ENCODE assay signal across 11 mouse cellular contexts in the genomic region with DNA sequence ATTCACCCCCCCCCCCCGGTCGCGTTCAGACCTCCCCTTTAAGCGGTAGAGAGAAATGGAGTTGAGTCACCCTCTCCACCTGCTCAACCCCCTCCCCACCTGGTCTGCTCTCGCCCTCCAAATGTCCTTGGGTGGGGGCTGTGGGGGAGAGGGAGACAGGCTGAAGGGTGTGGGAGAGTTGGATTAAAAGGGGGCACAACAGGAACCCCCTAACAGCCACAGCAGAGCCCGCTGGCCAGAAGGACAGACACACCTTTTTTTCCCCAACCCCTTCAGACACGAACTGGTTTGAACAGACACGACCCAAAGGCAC. TPM values are rescaled to one million over a fixed set of nuclear protein-coding genes. Genes with fewer than 3 reads are reported as not detected.
DNase-seq lines count a peak whose midpoint lies in the region; ATAC-seq and TF ChIP-seq lines count a peak whose summit lies in the region.
"Had no signal": no experiment of that assay in that cellular context is flagged by ENCODE, and none has a peak within 500 bp of the region (broad histone marks: within the 10 kb centered on the region; RNA-seq: fewer than 3 reads in every experiment).

No protein-coding gene starts in this region.

- dilution Hi-C loops in CH12.LX (cut with MboI; ENCODE audit: extremely low pct_ligation_motif_present, extremely low pct_unique_long_range_greater_than_20kb, low sequenced_read_pairs), result no loop called here

- no peaks in the 10 kb centered on the region for H3K79me2 ChIP-seq in CH12.LX (replicated peaks; ENCODE audit: control insufficient read depth, extremely low read depth, insufficient read depth, poor library complexity, severe bottlenecking)

- peak overlapping the region; percentile 71 for H3K4me2 ChIP-seq in heart, embryonic 11.5 days
- H3K4me2 ChIP-seq in CH12.LX (ENCODE audit: insufficient read depth, low read depth, poor library complexity, severe bottlenecking), result peak overlapping the region; percentile 60
- H3K4me2 ChIP-seq in forebrain, embryonic 16.5 days (ENCODE audit: low read length), result peak overlapping the region; percentile 100
- peak overlapping the region; percentile 66; the same call in 1 of the 2 replicates for H3K4me2 ChIP-seq in liver, embryonic 14.5 days (ENCODE audit: low read depth)

- TF ChIP-seq POLR2A in CH12.LX (IDR thresholded peaks at IDR 0.05; ENCODE audit: low read depth, low read length), result no peak

- TF ChIP-seq EP300 in CH12.LX (IDR thresholded peaks at IDR 0.05; ENCODE audit: low read length), result no peak
- TF ChIP-seq EP300 in liver, embryonic 14.5 days (IDR thresholded peaks at IDR 0.05; ENCODE audit: low read depth), result no peak

- no peaks in the 10 kb centered on the region for H3K9me3 ChIP-seq in heart, embryonic 11.5 days (replicated peaks; ENCODE audit: control insufficient read depth, low read length)
- H3K9me3 ChIP-seq in CH12.LX (replicated peaks; ENCODE audit: low read length), result peaks cover 16% of the 10 kb centered on the region
- no peaks in the 10 kb centered on the region for H3K9me3 ChIP-seq in forebrain, embryonic 16.5 days (ENCODE audit: control insufficient read depth, low read length)
- no peaks in the 10 kb centered on the region for H3K9me3 ChIP-seq in liver, embryonic 14.5 days (ENCODE audit: control insufficient read depth, low read length)

- WGBS in heart, embryonic 11.5 days (ENCODE audit: insufficient replicate concordance), result 2% methylated on average over 8 of the region's 8 CpGs
- WGBS in forebrain, embryonic 16.5 days, result 0% methylated on average over 8 of the region's 8 CpGs
- 3% methylated on average over 8 of the region's 8 CpGs for WGBS in liver, embryonic 14.5 days (ENCODE audit: insufficient replicate concordance)

- H3K9ac ChIP-seq in heart, embryonic 11.5 days (ENCODE audit: low read depth, low read length), result no peak overlapping the region
- no peak overlapping the region for H3K9ac ChIP-seq in CH12.LX (ENCODE audit: insufficient read depth, low read depth)
- H3K9ac ChIP-seq in forebrain, embryonic 16.5 days (replicated peaks; ENCODE audit: low read depth, low read length), result peak overlapping the region; percentile 35
- no peak overlapping the region for H3K9ac ChIP-seq in liver, embryonic 14.5 days (replicated peaks)

- no peak for TF ChIP-seq CTCF in CH12.LX (conservative IDR thresholded peaks at IDR 0.05 in 1 of 2, IDR thresholded peaks at IDR 0.05 in 1 of 2; ENCODE audit: low read depth in 2 of 2, low read length in 2 of 2)
- no peak for TF ChIP-seq CTCF in liver, embryonic 14.5 days (IDR thresholded peaks at IDR 0.05; ENCODE audit: low read depth)

- no peak for DNase-seq in heart, adult 18-20 months
- DNase-seq in CH12.LX (ENCODE audit: extremely low read depth), result no peak
- DNase-seq in liver, embryonic 14.5 days (ENCODE audit: low read depth in 3 of 3, low spot score in 3 of 3), result no peak
- DNase-seq in spleen, postnatal 4 days (ENCODE audit: low spot score in 2 of 2), result no peak
- DNase-seq in retina, postnatal 1 day, result no peak
- DNase-seq: adrenal gland, adult 8-10 months; kidney, adult 2 months; lung, postnatal 14 days had no signal

- H3K4me1 ChIP-seq in heart, embryonic 11.5 days (ENCODE audit: control insufficient read depth, insufficient read depth, low read length), result peaks cover 22% of the 10 kb centered on the region
- H3K4me1 ChIP-seq in CH12.LX (ENCODE audit: control insufficient read depth in 1 of 2, insufficient read depth in 2 of 2), result peaks cover 16 to 37% of the 10 kb centered on the region in 2 experiments
- H3K4me1 ChIP-seq in forebrain, embryonic 16.5 days (replicated peaks; ENCODE audit: control insufficient read depth, insufficient read depth, low read length), result peaks cover 46% of the 10 kb centered on the region
- peaks cover 7 to 12% of the 10 kb centered on the region in 2 experiments for H3K4me1 ChIP-seq in liver, embryonic 14.5 days (replicated peaks; ENCODE audit: control insufficient read depth in 2 of 2, insufficient read depth in 2 of 2, low read length in 1 of 2)

- H3K4me3 ChIP-seq in heart, embryonic 11.5 days (ENCODE audit: low read depth, low read length), result peak overlapping the region; percentile 9; the same call in 1 of the 2 replicates
- no peak overlapping the region for H3K4me3 ChIP-seq in CH12.LX (replicated peaks in 1 of 3; ENCODE audit: low read depth in 2 of 3, low read length in 2 of 3, poor library complexity in 1 of 3)
- peak overlapping the region; percentile 61 for H3K4me3 ChIP-seq in forebrain, embryonic 16.5 days (replicated peaks; ENCODE audit: low read length)
- no peak overlapping the region for H3K4me3 ChIP-seq in liver, embryonic 14.5 days (ENCODE audit: insufficient read depth in 1 of 2, low read depth in 2 of 2, low read length in 2 of 2)

- peaks cover 75% of the 10 kb centered on the region for H3K27me3 ChIP-seq in heart, embryonic 11.5 days (ENCODE audit: control insufficient read depth, insufficient read depth, low read length)
- H3K27me3 ChIP-seq in CH12.LX (replicated peaks), result peaks cover 70% of the 10 kb centered on the region
- peaks cover 58% of the 10 kb centered on the region for H3K27me3 ChIP-seq in forebrain, embryonic 16.5 days (replicated peaks; ENCODE audit: control insufficient read depth, insufficient read depth, low read length)
- H3K27me3 ChIP-seq in liver, embryonic 14.5 days (ENCODE audit: control insufficient read depth, insufficient read depth, low read length), result peaks cover 83% of the 10 kb centered on the region

- H3K36me3 ChIP-seq in heart, embryonic 11.5 days (ENCODE audit: control insufficient read depth, insufficient read depth, low read length), result no peaks in the 10 kb centered on the region
- peaks cover 0 to 1% of the 10 kb centered on the region in 2 experiments for H3K36me3 ChIP-seq in CH12.LX (replicated peaks in 1 of 2; ENCODE audit: control insufficient read depth in 1 of 2, insufficient read depth in 1 of 2, low read length in 1 of 2)
- H3K36me3 ChIP-seq in forebrain, embryonic 16.5 days (ENCODE audit: control insufficient read depth, insufficient read depth), result no peaks in the 10 kb centered on the region
- H3K36me3 ChIP-seq in liver, embryonic 14.5 days (replicated peaks; ENCODE audit: control insufficient read depth, insufficient read depth, low read depth), result no peaks in the 10 kb centered on the region

- H3K27ac ChIP-seq in heart, embryonic 11.5 days (ENCODE audit: low read depth, low read length), result no peak overlapping the region
- H3K27ac ChIP-seq in CH12.LX (ENCODE audit: insufficient read depth, low read depth), result no peak overlapping the region
- H3K27ac ChIP-seq in forebrain, embryonic 16.5 days (ENCODE audit: low read length), result no peak overlapping the region
- H3K27ac ChIP-seq in liver, embryonic 14.5 days, result no peak overlapping the region

- in situ Hi-C loops in CH12.LX (cut with MboI; ENCODE audit: low pct_ligation_motif_present, low pct_unique_long_range_greater_than_20kb, low sequenced_read_pairs), result loop anchor here (10.0 kb wide), 1 partner anchor 86 kb away; a partner anchor contains a TSS

- no peak for TF ChIP-seq RAD21 in CH12.LX (IDR thresholded peaks at IDR 0.05; ENCODE audit: low read depth, low read length)

- no peak for ATAC-seq in heart, embryonic 11.5 days (replicated peaks; ENCODE audit: insufficient number of reproducible peaks, low FRiP score, low TSS enrichment)
- no peak for ATAC-seq in forebrain, embryonic 16.5 days
- no peak for ATAC-seq in liver, embryonic 14.5 days (ENCODE audit: insufficient read depth)
- ATAC-seq in granulocyte monocyte progenitor cell, adult 5-6 weeks (replicated peaks; ENCODE audit: poor library complexity, severe bottlenecking), result no peak

RNA-seq across cellular contexts. Expression of a gene that starts 3.0 kb away (rescaled TPM):
- 0.20 TPM in 1 of 2 replicates, not detected in the other for polyA plus RNA-seq in heart, embryonic 11.5 days (2014; fragmentation: Nextera tagmentation; extraction: Ambion mirVana)
- total RNA-seq in heart, adult 18-20 months (2021), result not detected
- total RNA-seq in CH12.LX (2012; rRNA removed) (0.38 TPM in 1 of 2 replicates, not detected in the other), CH12.LX (2014; rRNA removed) (not detected in 2 replicates)
- polyA plus RNA-seq in CH12.LX (2012; ENCODE audit: insufficient read length, low read depth), result not detected in 2 replicates
- polyA plus RNA-seq in forebrain, embryonic 16.5 days (2015; fragmentation: Nextera tagmentation; extraction: Ambion mirVana), result 3.9 and 4.3 TPM in 2 replicates
- polyA plus RNA-seq in liver, embryonic 14.5 days (2012; rRNA removed), result 0.04 TPM in 2 replicates
- polyA plus RNA-seq in liver, embryonic 14.5 days (2014; fragmentation: Nextera tagmentation; extraction: Ambion mirVana), result not detected in 2 replicates
- total RNA-seq in granulocyte monocyte progenitor cell, adult 5-6 weeks (2014; fragmentation: Nextera tagmentation), result not detected in 2 replicates
- total RNA-seq in granulocyte monocyte progenitor cell, adult 5-6 weeks (2017), result not detected in 2 replicates

RNA-seq across cellular contexts. Expression of a gene that starts 16.7 kb away (rescaled TPM):
- polyA plus RNA-seq in heart, embryonic 11.5 days (2014; fragmentation: Nextera tagmentation; extraction: Ambion mirVana), result 131 and 145 TPM in 2 replicates
- 10 to 100 TPM; 37.5 to 40.2 TPM for total RNA-seq in heart, adult 18-20 months (2021)
- 98.8 and 113 TPM in 2 replicates for total RNA-seq in CH12.LX (2012; rRNA removed)
- 68.0 and 77.8 TPM in 2 replicates for total RNA-seq in CH12.LX (2014; rRNA removed)
- polyA plus RNA-seq in CH12.LX (2012; ENCODE audit: insufficient read length, low read depth), result 102 and 115 TPM in 2 replicates
- polyA plus RNA-seq in forebrain, embryonic 16.5 days (2015; fragmentation: Nextera tagmentation; extraction: Ambion mirVana), result 252 and 272 TPM in 2 replicates
- polyA plus RNA-seq in liver, embryonic 14.5 days (2012; rRNA removed), result 45.8 and 58.6 TPM in 2 replicates
- polyA plus RNA-seq in liver, embryonic 14.5 days (2014; fragmentation: Nextera tagmentation; extraction: Ambion mirVana), result 73.9 and 79.4 TPM in 2 replicates
- 84.9 and 95.5 TPM in 2 replicates for total RNA-seq in granulocyte monocyte progenitor cell, adult 5-6 weeks (2014; fragmentation: Nextera tagmentation)
- total RNA-seq in granulocyte monocyte progenitor cell, adult 5-6 weeks (2017), result 83.1 and 86.9 TPM in 2 replicates

RNA-seq across cellular contexts. Expression of a gene that starts 41.4 kb away (rescaled TPM):
- polyA plus RNA-seq in heart, embryonic 11.5 days (2014; fragmentation: Nextera tagmentation; extraction: Ambion mirVana), result 92.4 and 92.9 TPM in 2 replicates
- 10 to 100 TPM; 62.6 to 67.4 TPM for total RNA-seq in heart, adult 18-20 months (2021)
- total RNA-seq in CH12.LX (2012; rRNA removed) (60.1 and 67.3 TPM in 2 replicates), CH12.LX (2014; rRNA removed) (36.8 and 39.6 TPM in 2 replicates)
- 83.5 and 99.2 TPM in 2 replicates for polyA plus RNA-seq in CH12.LX (2012; ENCODE audit: insufficient read length, low read depth)
- polyA plus RNA-seq in forebrain, embryonic 16.5 days (2015; fragmentation: Nextera tagmentation; extraction: Ambion mirVana), result 107 and 131 TPM in 2 replicates
- 25.4 and 29.3 TPM in 2 replicates for polyA plus RNA-seq in liver, embryonic 14.5 days (2012; rRNA removed)
- 46.2 and 51.2 TPM in 2 replicates for polyA plus RNA-seq in liver, embryonic 14.5 days (2014; fragmentation: Nextera tagmentation; extraction: Ambion mirVana)
- total RNA-seq in granulocyte monocyte progenitor cell, adult 5-6 weeks (2014; fragmentation: Nextera tagmentation), result 99.5 and 121 TPM in 2 replicates
- 49.7 and 80.0 TPM in 2 replicates for total RNA-seq in granulocyte monocyte progenitor cell, adult 5-6 weeks (2017)

RNA-seq across cellular contexts. Expression of a gene that starts 42.4 kb away (rescaled TPM):
- polyA plus RNA-seq in heart, embryonic 11.5 days (2014; fragmentation: Nextera tagmentation; extraction: Ambion mirVana), result 33.0 and 36.4 TPM in 2 replicates
- total RNA-seq in heart, adult 18-20 months (2021), result 10 to 100 TPM; 33.2 to 35.8 TPM
- total RNA-seq in CH12.LX (2012; rRNA removed), result 38.2 and 45.2 TPM in 2 replicates
- total RNA-seq in CH12.LX (2014; rRNA removed), result 8.8 and 9.9 TPM in 2 replicates
- polyA plus RNA-seq in CH12.LX (2012; ENCODE audit: insufficient read length, low read depth), result 22.2 and 23.6 TPM in 2 replicates
- 31.6 and 36.5 TPM in 2 replicates for polyA plus RNA-seq in forebrain, embryonic 16.5 days (2015; fragmentation: Nextera tagmentation; extraction: Ambion mirVana)
- polyA plus RNA-seq in liver, embryonic 14.5 days (2012; rRNA removed), result 13.8 and 13.9 TPM in 2 replicates
- polyA plus RNA-seq in liver, embryonic 14.5 days (2014; fragmentation: Nextera tagmentation; extraction: Ambion mirVana), result 7.2 and 7.5 TPM in 2 replicates
- 122 and 139 TPM in 2 replicates for total RNA-seq in granulocyte monocyte progenitor cell, adult 5-6 weeks (2014; fragmentation: Nextera tagmentation)
- 158 and 177 TPM in 2 replicates for total RNA-seq in granulocyte monocyte progenitor cell, adult 5-6 weeks (2017)

RNA-seq across cellular contexts. Expression of a gene that starts 42.8 kb away (rescaled TPM):
- polyA plus RNA-seq in heart, embryonic 11.5 days (2014; fragmentation: Nextera tagmentation; extraction: Ambion mirVana), result 0.52 and 0.97 TPM in 2 replicates
- 10 to 100 TPM; 18.4 to 33.2 TPM for total RNA-seq in heart, adult 18-20 months (2021)
- total RNA-seq in CH12.LX (2012; rRNA removed), result 0.34 and 0.51 TPM in 2 replicates
- 0.84 and 1.8 TPM in 2 replicates for total RNA-seq in CH12.LX (2014; rRNA removed)
- polyA plus RNA-seq in CH12.LX (2012; ENCODE audit: insufficient read length, low read depth), result 0.44 and 0.61 TPM in 2 replicates
- 0.11 and 0.15 TPM in 2 replicates for polyA plus RNA-seq in forebrain, embryonic 16.5 days (2015; fragmentation: Nextera tagmentation; extraction: Ambion mirVana)
- polyA plus RNA-seq in liver, embryonic 14.5 days (2012; rRNA removed), result 0.14 and 0.23 TPM in 2 replicates
- not detected in 2 replicates for polyA plus RNA-seq in liver, embryonic 14.5 days (2014; fragmentation: Nextera tagmentation; extraction: Ambion mirVana)
- not detected in 2 replicates for total RNA-seq in granulocyte monocyte progenitor cell, adult 5-6 weeks (2014; fragmentation: Nextera tagmentation)
- total RNA-seq in granulocyte monocyte progenitor cell, adult 5-6 weeks (2017), result not detected in 2 replicates

Comparison
In these comparisons a context has a peak if more than half of its experiments do, and no peak if none do; other contexts are left out.
1. H3K4me3 ChIP-seq: peak in heart, embryonic 11.5 days (single experiment) and forebrain, embryonic 16.5 days (single experiment); none in CH12.LX (0 of 3) and liver, embryonic 14.5 days (0 of 2).
2. Peak in every context shown above with its lines, with median percentiles within 50 percentile points of each other: H3K4me2 ChIP-seq.